Mouse (Mus musculus): ENCODE data around the gene Slc50a1. TPM values are rescaled to one million over a fixed set of nuclear protein-coding genes. Genes with fewer than 3 reads are reported as not detected.

Gene Slc50a1
- polyA plus RNA-seq, 1 experiment from 2014 or later = 48.2 TPM

DNA sequence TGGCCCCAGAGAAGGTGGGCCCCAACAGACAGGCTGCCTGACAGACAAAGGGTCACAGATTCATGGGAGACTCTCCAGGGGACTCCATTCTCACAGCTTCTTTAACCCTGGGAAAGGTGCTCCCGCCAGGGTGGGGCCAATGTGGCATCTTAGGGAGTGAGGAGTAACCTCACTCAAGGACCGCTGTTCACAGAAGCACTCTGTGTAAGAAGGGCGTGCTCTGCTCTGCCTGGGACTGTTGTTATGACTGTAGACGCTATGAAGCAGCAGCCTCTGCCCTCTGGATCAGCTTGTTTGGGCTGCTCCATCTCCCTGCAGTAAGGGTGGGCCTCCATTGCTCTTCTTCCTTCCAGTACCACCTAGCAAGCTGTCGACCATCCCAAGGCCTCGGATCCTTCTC, 34.1 kb upstream of the Slc50a1 start:
- no peak for ATAC-seq (ENCODE audit: insufficient number of reproducible peaks, insufficient read depth, low FRiP score, low read depth)
- Histone ChIP-seq H3K9ac (ENCODE audit: low read length) (no peak overlapping the region), H3K4me2 (ENCODE audit: low read length) (no peak overlapping the region), H3K27ac (replicated peaks in 1 of 2; ENCODE audit: control insufficient read depth in 1 of 2, insufficient read depth in 1 of 2, low read depth in 2 of 2, low read length in 2 of 2) (no peak overlapping the region), H3K27me3 (ENCODE audit: control insufficient read depth, insufficient read depth, low read length) (0 out of 2 replicates have a peak, but pooled peaks cover 4% of the 10 kb centered on the region), H3K4me1 (ENCODE audit: control insufficient read depth in 2 of 2, insufficient read depth in 2 of 2, low read length in 2 of 2) (peaks cover 1 to 5% of the 10 kb centered on the region in 2 experiments; a peak in 2 of 4 replicates), H3K4me3 (ENCODE audit: control insufficient read depth in 1 of 2, insufficient read depth in 1 of 2, low read depth in 1 of 2, low read length in 2 of 2) (no peak overlapping the region), H3K9me3 (ENCODE audit: control insufficient read depth, low read length) (no peaks in the 10 kb centered on the region), H3K36me3 (ENCODE audit: control insufficient read depth, insufficient read depth, low read length) (no peaks in the 10 kb centered on the region)
- 53% methylated on average over 6 of the region's 6 CpGs for WGBS

DNA sequence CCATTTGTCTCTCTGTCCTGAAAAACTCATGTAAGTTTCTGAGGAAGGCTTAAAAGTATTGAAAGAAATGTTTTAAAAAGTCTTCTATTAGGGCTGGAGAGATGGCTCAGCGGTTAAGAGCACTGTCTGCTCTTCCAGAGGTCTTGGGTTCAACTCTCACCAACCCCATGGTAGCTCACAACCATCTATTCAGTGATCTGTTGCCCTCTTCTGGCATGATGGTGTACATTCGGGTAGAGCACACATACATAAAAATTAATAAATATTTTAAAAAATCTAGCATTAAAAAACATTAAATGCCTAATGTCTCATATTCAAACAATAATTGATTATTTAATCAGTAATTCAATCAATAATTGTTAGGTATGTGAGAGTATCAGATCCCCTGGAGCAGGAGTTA, 30.1 kb upstream of the Slc50a1 start:
- ATAC-seq (ENCODE audit: insufficient number of reproducible peaks, insufficient read depth, low FRiP score, low read depth) = no peak
- Histone ChIP-seq H3K4me2 (ENCODE audit: low read length) (peak overlapping the region; percentile 71; the same call in 1 of the 2 replicates), H3K36me3 (ENCODE audit: control insufficient read depth, insufficient read depth, low read length) (no peaks in the 10 kb centered on the region), H3K4me1 (ENCODE audit: control insufficient read depth in 2 of 2, insufficient read depth in 2 of 2, low read length in 2 of 2) (peaks cover 5 to 6% of the 10 kb centered on the region in 2 experiments; a peak in 2 of 4 replicates), H3K27ac (replicated peaks in 1 of 2; ENCODE audit: control insufficient read depth in 1 of 2, insufficient read depth in 1 of 2, low read depth in 2 of 2, low read length in 2 of 2) (no peak overlapping the region), H3K4me3 (ENCODE audit: control insufficient read depth in 1 of 2, insufficient read depth in 1 of 2, low read depth in 1 of 2, low read length in 2 of 2) (no peak overlapping the region), H3K9ac (ENCODE audit: low read length) (no peak overlapping the region), H3K9me3 (ENCODE audit: control insufficient read depth, low read length) (no peaks in the 10 kb centered on the region), H3K27me3 (ENCODE audit: control insufficient read depth, insufficient read depth, low read length) (0 out of 2 replicates have a peak, but pooled peaks cover 4% of the 10 kb centered on the region)
- WGBS = 61% methylated on average over 2 of the region's 2 CpGs

DNA sequence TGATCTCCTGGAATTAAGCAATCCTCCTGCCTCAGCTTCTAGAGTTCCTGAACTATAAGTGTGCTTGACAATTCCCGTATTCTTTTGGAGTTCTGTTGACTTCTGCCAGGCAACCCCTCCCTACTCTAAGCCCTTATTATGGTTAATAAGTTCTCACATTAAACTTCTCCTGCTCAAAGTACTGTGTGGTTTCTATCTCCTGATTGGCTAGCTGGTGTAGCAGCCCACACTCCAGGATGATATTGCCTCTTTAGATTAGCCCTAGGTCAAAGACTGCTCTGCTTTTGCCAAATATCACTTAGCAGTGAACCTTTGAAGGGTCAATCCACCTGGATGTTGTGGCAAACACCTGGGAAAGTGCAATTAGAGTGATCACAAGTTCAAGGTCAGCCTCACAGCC, 29.7 kb upstream of the Slc50a1 start:
- Histone ChIP-seq H3K4me1 (ENCODE audit: control insufficient read depth in 2 of 2, insufficient read depth in 2 of 2, low read length in 2 of 2) (peaks cover 5 to 6% of the 10 kb centered on the region in 2 experiments; a peak in 2 of 4 replicates), H3K27ac (replicated peaks in 1 of 2; ENCODE audit: control insufficient read depth in 1 of 2, insufficient read depth in 1 of 2, low read depth in 2 of 2, low read length in 2 of 2) (no peak overlapping the region), H3K4me3 (ENCODE audit: control insufficient read depth in 1 of 2, insufficient read depth in 1 of 2, low read depth in 1 of 2, low read length in 2 of 2) (peak overlapping the region in 1 of 2 experiments; percentile 31; a peak in 2 of 4 replicates), H3K9me3 (ENCODE audit: control insufficient read depth, low read length) (no peaks in the 10 kb centered on the region), H3K36me3 (ENCODE audit: control insufficient read depth, insufficient read depth, low read length) (no peaks in the 10 kb centered on the region), H3K4me2 (ENCODE audit: low read length) (peak overlapping the region; percentile 71), H3K9ac (ENCODE audit: low read length) (peak overlapping the region; percentile 63; the same call in 1 of the 2 replicates), H3K27me3 (ENCODE audit: control insufficient read depth, insufficient read depth, low read length) (0 out of 2 replicates have a peak, but pooled peaks cover 4% of the 10 kb centered on the region)
- no peak for ATAC-seq (ENCODE audit: insufficient number of reproducible peaks, insufficient read depth, low FRiP score, low read depth)
- WGBS = 46% methylated on average over 1 of the region's 1 CpGs

DNA sequence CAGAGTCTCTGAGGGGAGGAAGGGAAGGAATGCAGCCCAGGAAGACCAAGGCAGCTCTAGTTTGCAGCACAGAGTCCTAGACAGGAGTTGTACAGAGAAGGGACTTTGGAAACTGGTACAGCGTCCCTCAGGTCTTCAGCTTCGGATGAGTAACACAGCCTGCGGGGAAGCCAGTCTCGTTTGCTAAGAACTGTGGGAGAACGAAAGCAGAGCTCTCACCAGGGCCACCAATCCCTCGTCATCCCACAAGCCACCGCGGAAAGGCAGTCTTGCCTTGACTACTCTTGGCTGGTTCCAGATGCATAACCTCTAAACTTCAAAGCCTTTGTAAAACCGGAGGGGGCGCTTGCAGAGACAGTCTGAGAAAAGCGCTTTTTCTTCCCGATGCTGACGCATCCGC, 29.1 kb upstream of the Slc50a1 start:
- H3K9me3 ChIP-seq (ENCODE audit: control insufficient read depth, low read length) = no peaks in the 10 kb centered on the region
- peak overlapping the region; percentile 71 for H3K4me2 ChIP-seq (ENCODE audit: low read length)
- peak overlapping the region; percentile 63 for H3K9ac ChIP-seq (ENCODE audit: low read length)
- no peak for ATAC-seq (ENCODE audit: insufficient number of reproducible peaks, insufficient read depth, low FRiP score, low read depth)
- 0 out of 2 replicates have a peak, but pooled peaks cover 4% of the 10 kb centered on the region for H3K27me3 ChIP-seq (ENCODE audit: control insufficient read depth, insufficient read depth, low read length)
- H3K4me3 ChIP-seq (ENCODE audit: control insufficient read depth in 1 of 2, insufficient read depth in 1 of 2, low read depth in 1 of 2, low read length in 2 of 2) = peak overlapping the region; percentile 31 to 34
- no peaks in the 10 kb centered on the region for H3K36me3 ChIP-seq (ENCODE audit: control insufficient read depth, insufficient read depth, low read length)
- no peak overlapping the region for H3K27ac ChIP-seq (replicated peaks in 1 of 2; ENCODE audit: control insufficient read depth in 1 of 2, insufficient read depth in 1 of 2, low read depth in 2 of 2, low read length in 2 of 2)
- 3% methylated on average over 14 of the region's 14 CpGs for WGBS
- peaks cover 5 to 6% of the 10 kb centered on the region in 2 experiments; a peak in 2 of 4 replicates for H3K4me1 ChIP-seq (ENCODE audit: control insufficient read depth in 2 of 2, insufficient read depth in 2 of 2, low read length in 2 of 2)

DNA sequence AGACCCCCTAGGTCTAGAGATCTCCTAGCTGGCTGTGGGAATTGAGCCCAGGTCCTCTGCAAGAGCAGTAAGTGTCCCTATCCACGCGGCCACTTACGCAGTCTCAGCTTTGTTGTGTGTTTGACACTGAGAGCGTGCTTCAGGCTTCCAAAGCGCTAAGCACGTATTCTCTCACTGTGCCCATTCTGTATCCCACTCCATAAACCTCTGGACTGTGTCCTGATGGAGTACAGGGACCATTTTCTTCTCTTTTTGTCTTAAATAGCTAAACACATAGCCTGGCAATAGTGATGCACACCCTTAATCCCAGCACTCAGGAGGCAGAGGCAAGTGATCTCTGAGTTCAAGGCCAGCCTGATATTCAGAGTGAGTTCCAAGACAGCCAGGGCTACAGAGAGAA, 28.5 kb upstream of the Slc50a1 start:
- Histone ChIP-seq H3K4me3 (ENCODE audit: control insufficient read depth in 1 of 2, insufficient read depth in 1 of 2, low read depth in 1 of 2, low read length in 2 of 2) (no peak overlapping the region), H3K4me2 (ENCODE audit: low read length) (peak overlapping the region; percentile 71; the same call in 1 of the 2 replicates), H3K9me3 (ENCODE audit: control insufficient read depth, low read length) (no peaks in the 10 kb centered on the region), H3K27me3 (ENCODE audit: control insufficient read depth, insufficient read depth, low read length) (0 out of 2 replicates have a peak, but pooled peaks cover 4% of the 10 kb centered on the region), H3K4me1 (ENCODE audit: control insufficient read depth in 2 of 2, insufficient read depth in 2 of 2, low read length in 2 of 2) (peaks cover 5 to 6% of the 10 kb centered on the region in 2 experiments; a peak in 2 of 4 replicates), H3K27ac (replicated peaks in 1 of 2; ENCODE audit: control insufficient read depth in 1 of 2, insufficient read depth in 1 of 2, low read depth in 2 of 2, low read length in 2 of 2) (no peak overlapping the region), H3K36me3 (ENCODE audit: control insufficient read depth, insufficient read depth, low read length) (no peaks in the 10 kb centered on the region), H3K9ac (ENCODE audit: low read length) (no peak overlapping the region)
- 85% methylated on average over 6 of the region's 6 CpGs for WGBS
- no peak for ATAC-seq (ENCODE audit: insufficient number of reproducible peaks, insufficient read depth, low FRiP score, low read depth)

DNA sequence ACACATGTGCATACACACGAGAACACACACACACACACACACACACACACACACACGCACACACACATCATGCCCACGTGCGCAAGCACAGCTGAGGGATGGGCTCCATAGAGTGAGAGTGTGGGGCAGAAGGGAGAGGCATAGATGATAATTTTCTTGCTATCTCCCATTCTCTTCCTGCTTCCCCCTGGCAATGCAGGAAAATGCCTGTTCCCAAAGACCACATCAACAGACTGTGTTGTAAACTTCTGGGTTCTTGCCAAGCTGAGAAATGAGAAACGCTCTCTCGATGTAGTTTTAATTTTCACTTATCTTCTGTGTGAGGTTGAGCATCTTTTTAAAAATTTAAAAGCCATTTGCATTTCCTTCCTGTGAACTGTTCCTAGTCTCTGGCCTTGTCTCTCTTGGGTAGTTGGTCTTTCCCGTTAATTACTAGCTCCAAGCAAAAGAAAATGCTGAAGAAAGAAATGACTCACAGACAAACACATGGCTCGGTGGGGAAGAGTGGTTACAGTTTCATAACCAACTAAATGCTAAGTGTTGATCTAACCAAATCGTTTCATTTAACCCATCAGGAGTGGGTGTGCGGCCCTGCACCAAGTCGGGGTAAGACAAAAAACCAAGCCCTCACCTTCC, 26.5 kb upstream of the Slc50a1 start:
- H3K4me3 ChIP-seq (ENCODE audit: control insufficient read depth in 1 of 2, insufficient read depth in 1 of 2, low read depth in 1 of 2, low read length in 2 of 2) = no peak overlapping the region
- H3K27ac ChIP-seq (replicated peaks in 1 of 2; ENCODE audit: control insufficient read depth in 1 of 2, insufficient read depth in 1 of 2, low read depth in 2 of 2, low read length in 2 of 2) = no peak overlapping the region
- H3K4me1 ChIP-seq (ENCODE audit: control insufficient read depth in 2 of 2, insufficient read depth in 2 of 2, low read length in 2 of 2) = peaks cover 5 to 6% of the 10 kb centered on the region in 2 experiments; a peak in 2 of 4 replicates
- no peak overlapping the region for H3K9ac ChIP-seq (ENCODE audit: low read length)
- H3K27me3 ChIP-seq (ENCODE audit: control insufficient read depth, insufficient read depth, low read length) = 0 out of 2 replicates have a peak, but pooled peaks cover 4% of the 10 kb centered on the region
- H3K9me3 ChIP-seq (ENCODE audit: control insufficient read depth, low read length) = no peaks in the 10 kb centered on the region
- H3K4me2 ChIP-seq (ENCODE audit: low read length) = no peak overlapping the region
- 72% methylated on average over 11 of the region's 11 CpGs for WGBS
- ATAC-seq (ENCODE audit: insufficient number of reproducible peaks, insufficient read depth, low FRiP score, low read depth) = no peak
- no peaks in the 10 kb centered on the region for H3K36me3 ChIP-seq (ENCODE audit: control insufficient read depth, insufficient read depth, low read length)

DNA sequence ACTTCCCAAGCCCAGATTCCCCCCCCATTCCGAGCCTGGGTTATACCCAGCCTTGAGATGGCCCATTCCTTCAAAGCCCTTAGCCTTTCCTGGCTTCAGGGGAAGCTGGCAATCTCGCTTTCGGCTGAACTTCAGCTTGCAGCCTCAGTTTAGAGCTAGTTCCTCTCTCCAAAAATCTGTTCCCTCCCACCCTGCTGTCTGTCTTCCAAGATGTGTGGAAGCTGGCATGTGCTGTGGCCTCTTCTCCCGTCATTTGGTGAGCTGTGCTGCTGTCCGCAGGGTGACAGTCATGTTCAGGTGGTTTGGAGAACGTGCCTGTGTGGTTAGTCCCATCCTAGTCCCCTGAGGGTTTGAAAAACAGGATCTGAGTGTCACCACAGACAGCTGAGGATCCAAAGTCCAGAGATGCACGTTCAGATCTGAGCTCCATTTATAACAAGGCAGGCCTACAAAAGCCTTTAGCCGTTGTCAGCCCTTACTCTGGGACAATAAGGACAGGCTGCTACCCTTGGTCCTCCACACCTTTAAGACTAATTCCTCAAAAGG, 25.4 kb upstream of the Slc50a1 start:
- H3K36me3 ChIP-seq (ENCODE audit: control insufficient read depth, insufficient read depth, low read length) = no peaks in the 10 kb centered on the region
- ATAC-seq (ENCODE audit: insufficient number of reproducible peaks, insufficient read depth, low FRiP score, low read depth) = no peak
- no peak overlapping the region for H3K4me2 ChIP-seq (ENCODE audit: low read length)
- H3K27me3 ChIP-seq (ENCODE audit: control insufficient read depth, insufficient read depth, low read length) = 0 out of 2 replicates have a peak, but pooled peaks cover 4% of the 10 kb centered on the region
- no peaks in the 10 kb centered on the region for H3K9me3 ChIP-seq (ENCODE audit: control insufficient read depth, low read length)
- H3K27ac ChIP-seq (replicated peaks in 1 of 2; ENCODE audit: control insufficient read depth in 1 of 2, insufficient read depth in 1 of 2, low read depth in 2 of 2, low read length in 2 of 2) = no peak overlapping the region
- H3K4me1 ChIP-seq (ENCODE audit: control insufficient read depth in 2 of 2, insufficient read depth in 2 of 2, low read length in 2 of 2) = peaks cover 5 to 6% of the 10 kb centered on the region in 2 experiments; a peak in 2 of 4 replicates
- no peak overlapping the region for H3K9ac ChIP-seq (ENCODE audit: low read length)
- WGBS = 77% methylated on average over 8 of the region's 8 CpGs
- H3K4me3 ChIP-seq (ENCODE audit: control insufficient read depth in 1 of 2, insufficient read depth in 1 of 2, low read depth in 1 of 2, low read length in 2 of 2) = no peak overlapping the region
